Mouse (Mus musculus): Measurements from ENCODE around the gene Lrrc23. TPM values are rescaled to one million over a fixed set of nuclear protein-coding genes. Genes with fewer than 3 reads are reported as not detected.

Gene Lrrc23
- polyA plus RNA-seq (2016; fragmentation: Nextera tagmentation; extraction: Ambion mirVana) = 0.38 and 0.88 TPM in 2 replicates

GRCm38 (mm10) chr6:124779222-124779983, at the start of gene Lrrc23:
TSS of gene Lrrc23 (minus strand) at chr6:124779727.
- peaks cover 15% of the 10 kb centered on the region for H3K27me3 ChIP-seq
- WGBS = 4% methylated on average over 23 of the region's 23 CpGs
- no peak within 1 kb of the TSS; the same call in 1 of the 2 replicates for H3K9ac ChIP-seq (replicated peaks)
- H3K9me3 ChIP-seq = no peaks in the 10 kb centered on the region
- peak; percentile 54; the same call in 1 of the 2 replicates for ATAC-seq (ENCODE audit: insufficient number of reproducible peaks, insufficient read depth, low FRiP score, low TSS enrichment, low read depth)
- peak within 1 kb of the TSS; percentile 41 for H3K4me3 ChIP-seq (replicated peaks)
- H3K36me3 ChIP-seq = no peaks in the 10 kb centered on the region
- peak within 1 kb of the TSS; percentile 64 for H3K4me2 ChIP-seq
- H3K4me1 ChIP-seq (replicated peaks) = peaks cover 14% of the 10 kb centered on the region
- H3K27ac ChIP-seq = 0 out of 2 replicates have a peak within 1 kb of the TSS, but pooled peaks have one; percentile 12

- peak overlapping the region; percentile 70 for H3K9ac ChIP-seq (replicated peaks)
- H3K4me2 ChIP-seq = peak overlapping the region; percentile 91
- H3K27ac ChIP-seq = peak overlapping the region; percentile 3; the same call in 1 of the 2 replicates
- 24% methylated on average over 10 of the region's 10 CpGs for WGBS
- H3K9me3 ChIP-seq = no peaks in the 10 kb centered on the region
- H3K27me3 ChIP-seq = no peaks in the 10 kb centered on the region
- peak overlapping the region; percentile 59 for H3K4me3 ChIP-seq (replicated peaks)
- ATAC-seq (ENCODE audit: insufficient number of reproducible peaks, insufficient read depth, low FRiP score, low TSS enrichment, low read depth) = no peak
- peaks cover 31% of the 10 kb centered on the region for H3K4me1 ChIP-seq (replicated peaks)
- peaks cover 57% of the 10 kb centered on the region for H3K36me3 ChIP-seq
Observed at GRCm38 (mm10) chr6:124828101-124828592, 48.6 kb upstream of the Lrrc23 start.

GRCm38 (mm10) chr6:124822049-124822448, 42.5 kb upstream of the Lrrc23 start:
- 98% methylated on average over 4 of the region's 4 CpGs for WGBS
- no peak overlapping the region for H3K9ac ChIP-seq (replicated peaks)
- H3K9me3 ChIP-seq = no peaks in the 10 kb centered on the region
- no peaks in the 10 kb centered on the region for H3K27me3 ChIP-seq
- no peaks in the 10 kb centered on the region for H3K4me1 ChIP-seq (replicated peaks)
- peaks cover 99% of the 10 kb centered on the region for H3K36me3 ChIP-seq
- no peak for ATAC-seq (ENCODE audit: insufficient number of reproducible peaks, insufficient read depth, low FRiP score, low TSS enrichment, low read depth)
- H3K27ac ChIP-seq = no peak overlapping the region
- no peak overlapping the region for H3K4me3 ChIP-seq (replicated peaks)
- H3K4me2 ChIP-seq = no peak overlapping the region

- no peak overlapping the region for H3K27ac ChIP-seq
- H3K4me2 ChIP-seq = no peak overlapping the region
- no peaks in the 10 kb centered on the region for H3K4me1 ChIP-seq (replicated peaks)
- H3K4me3 ChIP-seq (replicated peaks) = no peak overlapping the region
- H3K9me3 ChIP-seq = no peaks in the 10 kb centered on the region
- peaks cover 100% of the 10 kb centered on the region for H3K36me3 ChIP-seq
- WGBS = 92% methylated on average over 5 of the region's 5 CpGs
- no peak for ATAC-seq (ENCODE audit: insufficient number of reproducible peaks, insufficient read depth, low FRiP score, low TSS enrichment, low read depth)
- H3K27me3 ChIP-seq = no peaks in the 10 kb centered on the region
- no peak overlapping the region for H3K9ac ChIP-seq (replicated peaks)
Observed at GRCm38 (mm10) chr6:124820891-124821290, 41.4 kb upstream of the Lrrc23 start.

- Histone ChIP-seq H3K9me3 (no peaks in the 10 kb centered on the region), H3K27me3 (no peaks in the 10 kb centered on the region), H3K27ac (no peak overlapping the region), H3K4me2 (no peak overlapping the region), H3K36me3 (peaks cover 81% of the 10 kb centered on the region), H3K4me3 (replicated peaks) (no peak overlapping the region), H3K4me1 (replicated peaks) (peaks cover 11% of the 10 kb centered on the region), H3K9ac (replicated peaks) (no peak overlapping the region)
- no peak for ATAC-seq (ENCODE audit: insufficient number of reproducible peaks, insufficient read depth, low FRiP score, low TSS enrichment, low read depth)
- WGBS = 92% methylated on average over 8 of the region's 8 CpGs
Observed at GRCm38 (mm10) chr6:124817971-124818370, 38.4 kb upstream of the Lrrc23 start.

GRCm38 (mm10) chr6:124817563-124817962, 38.0 kb upstream of the Lrrc23 start:
- no peak overlapping the region for H3K27ac ChIP-seq
- H3K4me3 ChIP-seq (replicated peaks) = no peak overlapping the region
- no peak overlapping the region for H3K9ac ChIP-seq (replicated peaks)
- no peaks in the 10 kb centered on the region for H3K9me3 ChIP-seq
- no peak for ATAC-seq (ENCODE audit: insufficient number of reproducible peaks, insufficient read depth, low FRiP score, low TSS enrichment, low read depth)
- H3K4me1 ChIP-seq (replicated peaks) = peaks cover 15% of the 10 kb centered on the region
- peaks cover 78% of the 10 kb centered on the region for H3K36me3 ChIP-seq
- H3K27me3 ChIP-seq = no peaks in the 10 kb centered on the region
- WGBS = 94% methylated on average over 8 of the region's 8 CpGs
- H3K4me2 ChIP-seq = no peak overlapping the region

- WGBS = 96% methylated on average over 11 of the region's 11 CpGs
- Histone ChIP-seq H3K27ac (no peak overlapping the region), H3K27me3 (no peaks in the 10 kb centered on the region), H3K9me3 (no peaks in the 10 kb centered on the region), H3K36me3 (peaks cover 78% of the 10 kb centered on the region), H3K4me2 (no peak overlapping the region), H3K4me3 (replicated peaks) (no peak overlapping the region), H3K4me1 (replicated peaks) (peaks cover 20% of the 10 kb centered on the region), H3K9ac (replicated peaks) (no peak overlapping the region)
- ATAC-seq (ENCODE audit: insufficient number of reproducible peaks, insufficient read depth, low FRiP score, low TSS enrichment, low read depth) = no peak
Observed at GRCm38 (mm10) chr6:124817125-124817524, 37.6 kb upstream of the Lrrc23 start.

- H3K9ac ChIP-seq (replicated peaks) = no peak overlapping the region
- peaks cover 78% of the 10 kb centered on the region for H3K36me3 ChIP-seq
- no peak overlapping the region for H3K4me3 ChIP-seq (replicated peaks)
- no peak overlapping the region for H3K27ac ChIP-seq
- no peaks in the 10 kb centered on the region for H3K27me3 ChIP-seq
- H3K9me3 ChIP-seq = no peaks in the 10 kb centered on the region
- peaks cover 24% of the 10 kb centered on the region for H3K4me1 ChIP-seq (replicated peaks)
- H3K4me2 ChIP-seq = no peak overlapping the region
- 91% methylated on average over 4 of the region's 4 CpGs for WGBS
- ATAC-seq (ENCODE audit: insufficient number of reproducible peaks, insufficient read depth, low FRiP score, low TSS enrichment, low read depth) = no peak
Observed at GRCm38 (mm10) chr6:124816611-124817010, 37.1 kb upstream of the Lrrc23 start.

GRCm38 (mm10) chr6:124814858-124815774, 35.6 kb upstream of the Lrrc23 start:
- ATAC-seq (ENCODE audit: insufficient number of reproducible peaks, insufficient read depth, low FRiP score, low TSS enrichment, low read depth) = no peak
- H3K4me3 ChIP-seq (replicated peaks) = no peak overlapping the region
- 69% methylated on average over 9 of the region's 9 CpGs for WGBS
- peak overlapping the region; percentile 80 for H3K4me2 ChIP-seq
- no peaks in the 10 kb centered on the region for H3K9me3 ChIP-seq
- no peaks in the 10 kb centered on the region for H3K27me3 ChIP-seq
- peak overlapping the region; percentile 96 for H3K27ac ChIP-seq
- peaks cover 77% of the 10 kb centered on the region for H3K36me3 ChIP-seq
- H3K4me1 ChIP-seq (replicated peaks) = peaks cover 29% of the 10 kb centered on the region
- 0 out of 2 replicates have a peak overlapping the region, but pooled peaks have one; percentile 19 for H3K9ac ChIP-seq (replicated peaks)

- peak overlapping the region; percentile 96 for H3K27ac ChIP-seq
- H3K4me1 ChIP-seq (replicated peaks) = peaks cover 36% of the 10 kb centered on the region
- WGBS = 35% methylated on average over 8 of the region's 8 CpGs
- H3K27me3 ChIP-seq = no peaks in the 10 kb centered on the region
- H3K4me2 ChIP-seq = peak overlapping the region; percentile 80
- H3K4me3 ChIP-seq (replicated peaks) = peak overlapping the region; percentile 68
- ATAC-seq (ENCODE audit: insufficient number of reproducible peaks, insufficient read depth, low FRiP score, low TSS enrichment, low read depth) = peak; percentile 32
- no peaks in the 10 kb centered on the region for H3K9me3 ChIP-seq
- H3K36me3 ChIP-seq = peaks cover 73% of the 10 kb centered on the region
- no peak overlapping the region for H3K9ac ChIP-seq (replicated peaks)
Observed at GRCm38 (mm10) chr6:124814448-124814847, 34.9 kb upstream of the Lrrc23 start.

- Histone ChIP-seq H3K9ac (replicated peaks) (peak within 1 kb of the TSS; percentile 89), H3K27ac (peak within 1 kb of the TSS; percentile 96), H3K27me3 (no peaks in the 10 kb centered on the region), H3K4me2 (peak within 1 kb of the TSS; percentile 80), H3K4me1 (replicated peaks) (peaks cover 40% of the 10 kb centered on the region), H3K36me3 (peaks cover 67% of the 10 kb centered on the region), H3K9me3 (no peaks in the 10 kb centered on the region), H3K4me3 (replicated peaks) (peak within 1 kb of the TSS; percentile 68)
- under 1% methylated on average over 22 of the region's 22 CpGs for WGBS
- ATAC-seq (ENCODE audit: insufficient number of reproducible peaks, insufficient read depth, low FRiP score, low TSS enrichment, low read depth) = peak; percentile 80
Observed at GRCm38 (mm10) chr6:124813933-124814332, 34.4 kb upstream of the Lrrc23 start, which contains the start of gene Tpi1. TSS of gene Tpi1 (minus strand) at chr6:124814296.
